Mouse (Mus musculus): ENCODE measurements around the gene Mpl. TPM values are rescaled to one million over a fixed set of nuclear protein-coding genes. Genes with fewer than 3 reads are reported as not detected.

The Mpl gene
- polyA plus RNA-seq, 2 experiments = 0.12 to 0.23 TPM

- Histone ChIP-seq H3K27me3 (ENCODE audit: control insufficient read depth, insufficient read depth, low read length) (no peaks in the 10 kb centered on the region), H3K4me2 (replicated peaks; ENCODE audit: low read depth, low read length, severe bottlenecking) (peak within 1 kb of the TSS; percentile 90), H3K9ac (ENCODE audit: low read depth, low read length, severe bottlenecking) (peak within 1 kb of the TSS; percentile 69), H3K4me1 (ENCODE audit: control insufficient read depth, insufficient read depth, low read length) (peaks cover 21% of the 10 kb centered on the region), H3K4me3 (replicated peaks; ENCODE audit: low read length) (peak within 1 kb of the TSS; percentile 66), H3K36me3 (ENCODE audit: control insufficient read depth, insufficient read depth, low read length) (peaks cover 25% of the 10 kb centered on the region), H3K9me3 (ENCODE audit: control insufficient read depth, low read length) (no peaks in the 10 kb centered on the region), H3K27ac (replicated peaks; ENCODE audit: low read depth, low read length) (peak within 1 kb of the TSS; percentile 73)
- TF ChIP-seq POLR2A (IDR thresholded peaks at IDR 0.05; ENCODE audit: borderline replicate concordance, extremely low read depth, insufficient read depth, insufficient read length) = peak; percentile 37; the same call in 1 of the 2 replicates
- peak; percentile 88 for DNase-seq (ENCODE audit: low spot score)
- WGBS = 2% methylated on average over 16 of the region's 31 CpGs
- peak; percentile 97 for ATAC-seq (ENCODE audit: low FRiP score, low read depth)
Observed at GRCm38 (mm10) chr4:118427768-118428451, 29.4 kb downstream of the Mpl start, which contains the start of gene Elovl1. Elovl1 (plus strand) TSS chr4:118428093.

- Histone ChIP-seq H3K9me3 (ENCODE audit: control insufficient read depth, low read length) (no peaks in the 10 kb centered on the region), H3K27ac (replicated peaks; ENCODE audit: low read depth, low read length) (peak overlapping the region; percentile 68), H3K9ac (ENCODE audit: low read depth, low read length, severe bottlenecking) (peak overlapping the region; percentile 69), H3K27me3 (ENCODE audit: control insufficient read depth, insufficient read depth, low read length) (no peaks in the 10 kb centered on the region), H3K4me2 (replicated peaks; ENCODE audit: low read depth, low read length, severe bottlenecking) (peak overlapping the region; percentile 90), H3K36me3 (ENCODE audit: control insufficient read depth, insufficient read depth, low read length) (peaks cover 24% of the 10 kb centered on the region), H3K4me3 (replicated peaks; ENCODE audit: low read length) (peak overlapping the region; percentile 66), H3K4me1 (ENCODE audit: control insufficient read depth, insufficient read depth, low read length) (peaks cover 21% of the 10 kb centered on the region)
- 4% methylated on average over 5 of the region's 5 CpGs for WGBS
- ATAC-seq (ENCODE audit: low FRiP score, low read depth) (peak; percentile 32), DNase-seq (ENCODE audit: low spot score) (no peak)
- TF ChIP-seq POLR2A (IDR thresholded peaks at IDR 0.05; ENCODE audit: borderline replicate concordance, extremely low read depth, insufficient read depth, insufficient read length) = no peak
Observed at GRCm38 (mm10) chr4:118427415-118427767, 29.9 kb downstream of the Mpl start.

GRCm38 (mm10) chr4:118425374-118425773 is 31.9 kb downstream of the Mpl start:
- Histone ChIP-seq H3K27ac (replicated peaks; ENCODE audit: low read depth, low read length) (no peak overlapping the region), H3K27me3 (ENCODE audit: control insufficient read depth, insufficient read depth, low read length) (no peaks in the 10 kb centered on the region), H3K9me3 (ENCODE audit: control insufficient read depth, low read length) (no peaks in the 10 kb centered on the region), H3K36me3 (ENCODE audit: control insufficient read depth, insufficient read depth, low read length) (peaks cover 9% of the 10 kb centered on the region), H3K9ac (ENCODE audit: low read depth, low read length, severe bottlenecking) (no peak overlapping the region), H3K4me1 (ENCODE audit: control insufficient read depth, insufficient read depth, low read length) (peaks cover 21% of the 10 kb centered on the region), H3K4me3 (replicated peaks; ENCODE audit: low read length) (no peak overlapping the region), H3K4me2 (replicated peaks; ENCODE audit: low read depth, low read length, severe bottlenecking) (no peak overlapping the region)
- no peak for TF ChIP-seq POLR2A (IDR thresholded peaks at IDR 0.05; ENCODE audit: borderline replicate concordance, extremely low read depth, insufficient read depth, insufficient read length)
- ATAC-seq (ENCODE audit: low FRiP score, low read depth) (no peak), DNase-seq (ENCODE audit: low spot score) (no peak)
- 90% methylated on average over 1 of the region's 1 CpGs for whole genome bisulfite sequencing

GRCm38 (mm10) chr4:118424541-118425160 is 32.7 kb downstream of the Mpl start:
- no peak overlapping the region for H3K27ac ChIP-seq (replicated peaks; ENCODE audit: low read depth, low read length)
- DNase-seq (ENCODE audit: low spot score) = no peak
- H3K4me1 ChIP-seq (ENCODE audit: control insufficient read depth, insufficient read depth, low read length) = peaks cover 16% of the 10 kb centered on the region
- no peak for TF ChIP-seq POLR2A (IDR thresholded peaks at IDR 0.05; ENCODE audit: borderline replicate concordance, extremely low read depth, insufficient read depth, insufficient read length)
- H3K9ac ChIP-seq (ENCODE audit: low read depth, low read length, severe bottlenecking) = no peak overlapping the region
- H3K9me3 ChIP-seq (ENCODE audit: control insufficient read depth, low read length) = no peaks in the 10 kb centered on the region
- H3K36me3 ChIP-seq (ENCODE audit: control insufficient read depth, insufficient read depth, low read length) = peaks cover 16% of the 10 kb centered on the region
- 82% methylated on average over 4 of the region's 4 CpGs for WGBS
- no peak for ATAC-seq (ENCODE audit: low FRiP score, low read depth)
- H3K4me3 ChIP-seq (replicated peaks; ENCODE audit: low read length) = no peak overlapping the region
- no peaks in the 10 kb centered on the region for H3K27me3 ChIP-seq (ENCODE audit: control insufficient read depth, insufficient read depth, low read length)
- H3K4me2 ChIP-seq (replicated peaks; ENCODE audit: low read depth, low read length, severe bottlenecking) = no peak overlapping the region

- WGBS = 95% methylated on average over 3 of the region's 3 CpGs
- H3K4me3 ChIP-seq (replicated peaks; ENCODE audit: low read length) = no peak overlapping the region
- H3K36me3 ChIP-seq (ENCODE audit: control insufficient read depth, insufficient read depth, low read length) = peaks cover 39% of the 10 kb centered on the region
Observed at GRCm38 (mm10) chr4:118421384-118421783, 35.9 kb downstream of the Mpl start.

More at GRCm38 (mm10) chr4:118421384-118421783, 35.9 kb downstream of the Mpl start:
- Histone ChIP-seq H3K4me2 (replicated peaks; ENCODE audit: low read depth, low read length, severe bottlenecking) (no peak overlapping the region), H3K27ac (replicated peaks; ENCODE audit: low read depth, low read length) (no peak overlapping the region), H3K9ac (ENCODE audit: low read depth, low read length, severe bottlenecking) (no peak overlapping the region), H3K4me1 (ENCODE audit: control insufficient read depth, insufficient read depth, low read length) (no peaks in the 10 kb centered on the region), H3K9me3 (ENCODE audit: control insufficient read depth, low read length) (no peaks in the 10 kb centered on the region), H3K27me3 (ENCODE audit: control insufficient read depth, insufficient read depth, low read length) (no peaks in the 10 kb centered on the region)
- no peak for TF ChIP-seq POLR2A (IDR thresholded peaks at IDR 0.05; ENCODE audit: borderline replicate concordance, extremely low read depth, insufficient read depth, insufficient read length)
- no peak for ATAC-seq (ENCODE audit: low FRiP score, low read depth)
- DNase-seq (ENCODE audit: low spot score) = no peak
